Mouse (Mus musculus) ES-Bruce4 (cell line): ENCODE data around the gene Mrps11.

Experiments used
- CTCF ChIP-seq: IDR thresholded peaks from one replicate; pipeline ENCODE4 v1.8.1; 2011; ENCODE audit warnings: low read depth, low read length
- EP300 ChIP-seq: IDR thresholded peaks from 2 replicates; pipeline ENCODE4 v1.6.1; 2011; ENCODE audit warnings: low read depth, low read length; ENCODE audit not compliant: insufficient read depth

GRCm38 (mm10) chr7:78765215-78765631 lies 17.7 kb upstream of the Mrps11 start:
- TF ChIP-seq CTCF (no peak), EP300 (no peak)
